Mouse (Mus musculus) bone marrow, adult 2 months (tissue): ENCODE results near the gene Dnmt3b.

Experiments
- CTCF ChIP-seq: fragments of 200-500 bp; IDR thresholded peaks from 2 replicates; pipeline ENCODE4 v1.5.1; 2011; ENCODE audit warnings: low read length, control low read depth; ENCODE audit not compliant: control insufficient read depth, insufficient read depth
- POLR2A ChIP-seq: fragments of 200-500 bp; IDR thresholded peaks from 2 replicates; pipeline ENCODE4 v1.6.1; 2011; ENCODE audit warnings: low read depth, mild to moderate bottlenecking, control low read depth, low read length, borderline replicate concordance; ENCODE audit not compliant: control insufficient read depth

GRCm38 (mm10) chr2:153665401-153665800, 16.2 kb downstream of the Dnmt3b start:
- no peak for TF ChIP-seq POLR2A
- no peak for TF ChIP-seq CTCF
